ENCODE assay signal across 8 mouse cellular contexts in the genomic region with DNA sequence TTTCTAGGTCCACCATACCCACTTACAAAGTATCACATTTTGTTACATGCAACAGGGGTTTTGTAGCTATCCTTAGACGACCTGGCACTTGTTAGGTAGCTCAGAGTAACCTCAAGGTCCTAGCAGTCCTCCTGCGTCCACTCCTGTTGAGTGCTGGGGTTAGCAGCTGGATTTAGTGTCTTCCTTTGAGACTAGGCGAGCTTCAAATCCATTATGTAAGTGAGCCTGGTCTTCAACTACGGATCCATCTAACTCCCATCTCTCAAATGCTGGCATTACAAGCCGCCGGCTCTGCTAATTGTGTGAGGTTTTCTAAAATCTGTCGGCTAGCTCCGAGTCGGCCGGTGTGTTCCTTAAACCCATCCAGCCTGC. TPM values are rescaled to one million over a fixed set of nuclear protein-coding genes. Genes with fewer than 3 reads are reported as not detected.
DNase-seq lines count a peak whose midpoint lies in the region; ATAC-seq and TF ChIP-seq lines count a peak whose summit lies in the region.

No protein-coding gene starts in this region.

- H3K79me2 ChIP-seq in C2C12 (ENCODE audit: control insufficient read depth, insufficient read depth) = peaks cover 22% of the 10 kb centered on the region

- H3K4me2 ChIP-seq in forebrain, embryonic 13.5 days = peak overlapping the region; percentile 68
- H3K4me2 ChIP-seq in liver, embryonic 13.5 days = peak overlapping the region; percentile 98

- intact Hi-C loops in left cerebral cortex, postnatal 10 days (cut with DNase I) = loop anchor here (1.0 kb wide), 1 partner anchor 45 kb away; a partner anchor contains a TSS

- peaks cover 6% of the 10 kb centered on the region for H3K79me3 ChIP-seq in C2C12 (ENCODE audit: low read depth)

- no peak for TF ChIP-seq CTCF in C2C12 (IDR thresholded peaks at IDR 0.05; ENCODE audit: control insufficient read depth, insufficient read depth, insufficient read length)

- H3K36me3 ChIP-seq in heart, embryonic 10.5 days = peaks cover 30% of the 10 kb centered on the region
- peaks cover 16% of the 10 kb centered on the region for H3K36me3 ChIP-seq in C2C12 (ENCODE audit: control insufficient read depth, insufficient read depth)
- H3K36me3 ChIP-seq in forebrain, embryonic 13.5 days (ENCODE audit: poor library complexity, severe bottlenecking) = peaks cover 28% of the 10 kb centered on the region
- H3K36me3 ChIP-seq in liver, embryonic 13.5 days = peaks cover 15% of the 10 kb centered on the region

- H3K4me3 ChIP-seq in heart, embryonic 10.5 days = peak overlapping the region; percentile 93
- H3K4me3 ChIP-seq in C2C12 (ENCODE audit: insufficient read depth, poor library complexity, severe bottlenecking) = no peak overlapping the region
- peak overlapping the region; percentile 88 for H3K4me3 ChIP-seq in forebrain, embryonic 13.5 days
- peak overlapping the region; percentile 86 for H3K4me3 ChIP-seq in liver, embryonic 13.5 days (replicated peaks)

- no peaks in the 10 kb centered on the region for H3K27me3 ChIP-seq in heart, embryonic 10.5 days (ENCODE audit: insufficient read depth, poor library complexity, severe bottlenecking)
- H3K27me3 ChIP-seq in C2C12 (ENCODE audit: control insufficient read depth, insufficient read depth, insufficient read length) = no peaks in the 10 kb centered on the region
- no peaks in the 10 kb centered on the region for H3K27me3 ChIP-seq in forebrain, embryonic 13.5 days
- H3K27me3 ChIP-seq in liver, embryonic 13.5 days = no peaks in the 10 kb centered on the region

- ATAC-seq in forebrain, embryonic 13.5 days = no peak; the same call in 1 of the 2 replicates
- no peak for ATAC-seq in liver, embryonic 13.5 days (ENCODE audit: low read depth)
- ATAC-seq in erythroid progenitor cell, adult 5-6 weeks (replicated peaks; ENCODE audit: low FRiP score, poor library complexity, severe bottlenecking) = no peak

- H3K27ac ChIP-seq in heart, embryonic 10.5 days = peak overlapping the region; percentile 95; the same call in 1 of the 2 replicates
- no peak overlapping the region for H3K27ac ChIP-seq in forebrain, embryonic 13.5 days
- H3K27ac ChIP-seq in liver, embryonic 13.5 days = no peak overlapping the region

- H3K9me3 ChIP-seq in heart, embryonic 10.5 days = no peaks in the 10 kb centered on the region
- no peaks in the 10 kb centered on the region for H3K9me3 ChIP-seq in forebrain, embryonic 13.5 days (replicated peaks)
- no peaks in the 10 kb centered on the region for H3K9me3 ChIP-seq in liver, embryonic 13.5 days (replicated peaks)

- peak overlapping the region; percentile 90 for H3K9ac ChIP-seq in forebrain, embryonic 13.5 days
- peak overlapping the region; percentile 84; the same call in 1 of the 2 replicates for H3K9ac ChIP-seq in liver, embryonic 13.5 days

- WGBS in heart, embryonic 10.5 days = 13% methylated on average over 10 of the region's 10 CpGs
- 5% methylated on average over 10 of the region's 10 CpGs for WGBS in forebrain, embryonic 13.5 days
- 17% methylated on average over 10 of the region's 10 CpGs for WGBS in liver, embryonic 13.5 days (ENCODE audit: insufficient replicate concordance)

- DNase-seq in heart, embryonic 10.5 days (ENCODE audit: low spot score) = no peak
- DNase-seq in heart, adult 18-20 months = no peak
- no peak for DNase-seq in liver, embryonic 13.5 days
- DNase-seq in left cerebral cortex, postnatal 10 days (ENCODE audit: extremely low spot score in 1 of 2, low spot score in 2 of 2) = no peak
- DNase-seq in ovary, adult 18-20 months (ENCODE audit: low spot score) = no peak

- peaks cover 9% of the 10 kb centered on the region; the same call in 1 of the 2 replicates for H3K4me1 ChIP-seq in heart, embryonic 10.5 days
- H3K4me1 ChIP-seq in forebrain, embryonic 13.5 days = peaks cover 13% of the 10 kb centered on the region
- peaks cover 17% of the 10 kb centered on the region for H3K4me1 ChIP-seq in liver, embryonic 13.5 days (replicated peaks)

- H3ac ChIP-seq in C2C12 (ENCODE audit: control insufficient read depth, insufficient read length, low read depth) = peak overlapping the region; percentile 41

TF ChIP-seq in C2C12, 6 proteins besides CTCF, POLR2A, EP300 and RAD21:
- TF ChIP-seq FOSL1 (IDR thresholded peaks at IDR 0.05; ENCODE audit: insufficient read depth, low read length, poor library complexity, severe bottlenecking) (no peak), CEBPB (IDR thresholded peaks at IDR 0.05; ENCODE audit: low read depth) (no peak), MYOD1 (IDR thresholded peaks at IDR 0.05; ENCODE audit: control insufficient read depth, insufficient read length, low read depth) (no peak), MYOG (IDR thresholded peaks at IDR 0.05; ENCODE audit: control insufficient read depth, extremely low read depth, insufficient read length) (no peak), USF1 (IDR thresholded peaks at IDR 0.05; ENCODE audit: low read depth) (no peak), MAX (IDR thresholded peaks at IDR 0.05) (no peak)

RNA-seq across cellular contexts. Expression of a gene that starts 0.4 kb away (rescaled TPM):
- polyA plus RNA-seq in heart, embryonic 10.5 days (2016; fragmentation: Nextera tagmentation; extraction: Ambion mirVana) = 14.6 and 17.7 TPM in 2 replicates
- 1 to 10 TPM; 6.8 to 7.0 TPM for total RNA-seq in heart, adult 18-20 months (2021)
- 2.4 TPM for polyA plus RNA-seq in C2C12 (2012; fragmentation: generic; extraction: Trizol)
- 45.2 and 47.3 TPM in 2 replicates for polyA plus RNA-seq in forebrain, embryonic 13.5 days (2015; fragmentation: Nextera tagmentation; extraction: Ambion mirVana)
- polyA plus RNA-seq in liver, embryonic 13.5 days (2015; fragmentation: Nextera tagmentation; extraction: Ambion mirVana) = 2.7 and 3.0 TPM in 2 replicates
- total RNA-seq in erythroid progenitor cell, adult 5-6 weeks (2015; ENCODE audit: low replicate concordance) = 1.4 and 3.8 TPM in 2 replicates
- total RNA-seq in erythroid progenitor cell, adult 5-6 weeks (2017; ENCODE audit: low replicate concordance) = 1.7 and 2.2 TPM in 2 replicates
- 10 to 100 TPM; 84.3 to 91.7 TPM for total RNA-seq in left cerebral cortex, postnatal 10 days (2021)

RNA-seq across cellular contexts. Expression of a gene that starts 32.8 kb away (rescaled TPM):
- polyA plus RNA-seq in heart, embryonic 10.5 days (2016; fragmentation: Nextera tagmentation; extraction: Ambion mirVana) = 31.7 and 32.7 TPM in 2 replicates
- total RNA-seq in heart, adult 18-20 months (2021) = under 1 TPM; 0.36 to 0.50 TPM
- 5.7 TPM for polyA plus RNA-seq in C2C12 (2012; fragmentation: generic; extraction: Trizol)
- 16.4 and 18.6 TPM in 2 replicates for polyA plus RNA-seq in forebrain, embryonic 13.5 days (2015; fragmentation: Nextera tagmentation; extraction: Ambion mirVana)
- 29.4 and 37.1 TPM in 2 replicates for polyA plus RNA-seq in liver, embryonic 13.5 days (2015; fragmentation: Nextera tagmentation; extraction: Ambion mirVana)
- total RNA-seq in erythroid progenitor cell, adult 5-6 weeks (2015; ENCODE audit: low replicate concordance) = 41.9 and 47.2 TPM in 2 replicates
- 45.7 and 49.2 TPM in 2 replicates for total RNA-seq in erythroid progenitor cell, adult 5-6 weeks (2017; ENCODE audit: low replicate concordance)
- total RNA-seq in left cerebral cortex, postnatal 10 days (2021) = 1 to 10 TPM; 1.6 to 2.3 TPM

RNA-seq across cellular contexts. Expression of a gene that starts 44.4 kb away (rescaled TPM):
- 83.7 and 115 TPM in 2 replicates for polyA plus RNA-seq in heart, embryonic 10.5 days (2016; fragmentation: Nextera tagmentation; extraction: Ambion mirVana)
- 10 to 100 TPM; 32.9 to 35.7 TPM for total RNA-seq in heart, adult 18-20 months (2021)
- 15.9 TPM for polyA plus RNA-seq in C2C12 (2012; fragmentation: generic; extraction: Trizol)
- 242 and 248 TPM in 2 replicates for polyA plus RNA-seq in forebrain, embryonic 13.5 days (2015; fragmentation: Nextera tagmentation; extraction: Ambion mirVana)
- polyA plus RNA-seq in liver, embryonic 13.5 days (2015; fragmentation: Nextera tagmentation; extraction: Ambion mirVana) = 25.5 and 29.9 TPM in 2 replicates
- 28.9 and 56.2 TPM in 2 replicates for total RNA-seq in erythroid progenitor cell, adult 5-6 weeks (2015; ENCODE audit: low replicate concordance)
- 37.2 and 46.0 TPM in 2 replicates for total RNA-seq in erythroid progenitor cell, adult 5-6 weeks (2017; ENCODE audit: low replicate concordance)
- total RNA-seq in left cerebral cortex, postnatal 10 days (2021) = 10 to 100 TPM; 32.0 to 35.9 TPM

RNA-seq across cellular contexts. Expression of a gene that starts 44.5 kb away (rescaled TPM):
- polyA plus RNA-seq in heart, embryonic 10.5 days (2016; fragmentation: Nextera tagmentation; extraction: Ambion mirVana) = 0.27 and 0.77 TPM in 2 replicates
- total RNA-seq in heart, adult 18-20 months (2021) = 10 to 100 TPM; 10.3 to 12.2 TPM
- polyA plus RNA-seq in C2C12 (2012; fragmentation: generic; extraction: Trizol) = 0.11 TPM
- 0.83 and 1.2 TPM in 2 replicates for polyA plus RNA-seq in forebrain, embryonic 13.5 days (2015; fragmentation: Nextera tagmentation; extraction: Ambion mirVana)
- polyA plus RNA-seq in liver, embryonic 13.5 days (2015; fragmentation: Nextera tagmentation; extraction: Ambion mirVana) = 1.6 and 1.8 TPM in 2 replicates
- total RNA-seq in erythroid progenitor cell, adult 5-6 weeks (2015; ENCODE audit: low replicate concordance) = not detected in 2 replicates
- total RNA-seq in erythroid progenitor cell, adult 5-6 weeks (2017; ENCODE audit: low replicate concordance) = not detected in 2 replicates
- total RNA-seq in left cerebral cortex, postnatal 10 days (2021) = 1 to 10 TPM; 2.2 to 2.3 TPM

RNA-seq across cellular contexts. Expression of a gene that starts 59.2 kb away (rescaled TPM):
- polyA plus RNA-seq in heart, embryonic 10.5 days (2016; fragmentation: Nextera tagmentation; extraction: Ambion mirVana) = 11.6 and 12.6 TPM in 2 replicates
- total RNA-seq in heart, adult 18-20 months (2021) = 10 to 100 TPM; 22.4 to 24.6 TPM
- polyA plus RNA-seq in C2C12 (2012; fragmentation: generic; extraction: Trizol) = 3.6 TPM
- 14.0 and 15.0 TPM in 2 replicates for polyA plus RNA-seq in forebrain, embryonic 13.5 days (2015; fragmentation: Nextera tagmentation; extraction: Ambion mirVana)
- polyA plus RNA-seq in liver, embryonic 13.5 days (2015; fragmentation: Nextera tagmentation; extraction: Ambion mirVana) = 9.4 and 11.4 TPM in 2 replicates
- total RNA-seq in erythroid progenitor cell, adult 5-6 weeks (2015; ENCODE audit: low replicate concordance) = 9.6 and 15.5 TPM in 2 replicates
- total RNA-seq in erythroid progenitor cell, adult 5-6 weeks (2017; ENCODE audit: low replicate concordance) = 9.1 and 19.9 TPM in 2 replicates
- total RNA-seq in left cerebral cortex, postnatal 10 days (2021) = 10 to 100 TPM; 35.0 to 39.0 TPM
